Mouse (Mus musculus): Measurements from ENCODE around the gene Phex.

Gene Phex

GRCm38 (mm10) chrX:157355521-157355920 lies 59.6 kb downstream of the Phex start:
- Histone ChIP-seq H3K27me3 (ENCODE audit: control insufficient read depth, insufficient read depth, low read length, poor library complexity, severe bottlenecking) (no peaks in the 10 kb centered on the region), H3K36me3 (ENCODE audit: control insufficient read depth, insufficient read depth, low read length, poor library complexity, severe bottlenecking) (no peaks in the 10 kb centered on the region)
- no peak for DNase-seq (ENCODE audit: low read depth, low spot score)

GRCm38 (mm10) chrX:157346201-157346600 lies 68.9 kb downstream of the Phex start:
- no peak for DNase-seq (ENCODE audit: low read depth, low spot score)
- Histone ChIP-seq H3K36me3 (ENCODE audit: control insufficient read depth, insufficient read depth, low read length, poor library complexity, severe bottlenecking) (no peaks in the 10 kb centered on the region), H3K27me3 (ENCODE audit: control insufficient read depth, insufficient read depth, low read length, poor library complexity, severe bottlenecking) (no peaks in the 10 kb centered on the region)

GRCm38 (mm10) chrX:157334726-157335125 lies 80.4 kb downstream of the Phex start:
- Histone ChIP-seq H3K36me3 (ENCODE audit: control insufficient read depth, insufficient read depth, low read length, poor library complexity, severe bottlenecking) (no peaks in the 10 kb centered on the region), H3K27me3 (ENCODE audit: control insufficient read depth, insufficient read depth, low read length, poor library complexity, severe bottlenecking) (no peaks in the 10 kb centered on the region)
- no peak for DNase-seq (ENCODE audit: low read depth, low spot score)

- no peaks in the 10 kb centered on the region for H3K36me3 ChIP-seq (ENCODE audit: control insufficient read depth, insufficient read depth, low read length, poor library complexity, severe bottlenecking)
- DNase-seq (ENCODE audit: low read depth, low spot score) = no peak
- no peaks in the 10 kb centered on the region for H3K27me3 ChIP-seq (ENCODE audit: control insufficient read depth, insufficient read depth, low read length, poor library complexity, severe bottlenecking)
Observed at GRCm38 (mm10) chrX:157329821-157330220, 85.3 kb downstream of the Phex start.

GRCm38 (mm10) chrX:157328396-157328795 lies 86.7 kb downstream of the Phex start:
- no peaks in the 10 kb centered on the region for H3K36me3 ChIP-seq (ENCODE audit: control insufficient read depth, insufficient read depth, low read length, poor library complexity, severe bottlenecking)
- H3K27me3 ChIP-seq (ENCODE audit: control insufficient read depth, insufficient read depth, low read length, poor library complexity, severe bottlenecking) = no peaks in the 10 kb centered on the region
- no peak for DNase-seq (ENCODE audit: low read depth, low spot score)

GRCm38 (mm10) chrX:157327756-157328155 lies 87.4 kb downstream of the Phex start:
- H3K36me3 ChIP-seq (ENCODE audit: control insufficient read depth, insufficient read depth, low read length, poor library complexity, severe bottlenecking) = no peaks in the 10 kb centered on the region

GRCm38 (mm10) chrX:157324396-157324795 lies 90.7 kb downstream of the Phex start:
- Histone ChIP-seq H3K36me3 (ENCODE audit: control insufficient read depth, insufficient read depth, low read length, poor library complexity, severe bottlenecking) (no peaks in the 10 kb centered on the region), H3K27me3 (ENCODE audit: control insufficient read depth, insufficient read depth, low read length, poor library complexity, severe bottlenecking) (no peaks in the 10 kb centered on the region)
- no peak for DNase-seq (ENCODE audit: low read depth, low spot score)

More at GRCm38 (mm10) chrX:157327756-157328155, 87.4 kb downstream of the Phex start:
- DNase-seq (ENCODE audit: low read depth, low spot score) = no peak
- no peaks in the 10 kb centered on the region for H3K27me3 ChIP-seq (ENCODE audit: control insufficient read depth, insufficient read depth, low read length, poor library complexity, severe bottlenecking)

GRCm38 (mm10) chrX:157310331-157310730 lies 104.8 kb downstream of the Phex start:
- DNase-seq (ENCODE audit: low read depth, low spot score) = no peak
- H3K36me3 ChIP-seq (ENCODE audit: control insufficient read depth, insufficient read depth, low read length, poor library complexity, severe bottlenecking) = no peaks in the 10 kb centered on the region
- H3K27me3 ChIP-seq (ENCODE audit: control insufficient read depth, insufficient read depth, low read length, poor library complexity, severe bottlenecking) = no peaks in the 10 kb centered on the region

- no peak for DNase-seq (ENCODE audit: low read depth, low spot score)
- H3K27me3 ChIP-seq (ENCODE audit: control insufficient read depth, insufficient read depth, low read length, poor library complexity, severe bottlenecking) = no peaks in the 10 kb centered on the region
- H3K36me3 ChIP-seq (ENCODE audit: control insufficient read depth, insufficient read depth, low read length, poor library complexity, severe bottlenecking) = no peaks in the 10 kb centered on the region
Observed at GRCm38 (mm10) chrX:157308171-157308570, 106.9 kb downstream of the Phex start.

- Histone ChIP-seq H3K27me3 (ENCODE audit: control insufficient read depth, insufficient read depth, low read length, poor library complexity, severe bottlenecking) (no peaks in the 10 kb centered on the region), H3K36me3 (ENCODE audit: control insufficient read depth, insufficient read depth, low read length, poor library complexity, severe bottlenecking) (no peaks in the 10 kb centered on the region)
- DNase-seq (ENCODE audit: low read depth, low spot score) = peak; percentile 3
Observed at GRCm38 (mm10) chrX:157307411-157307810, 107.7 kb downstream of the Phex start.

GRCm38 (mm10) chrX:157306796-157307405 lies 108.2 kb downstream of the Phex start:
- Histone ChIP-seq H3K36me3 (ENCODE audit: control insufficient read depth, insufficient read depth, low read length, poor library complexity, severe bottlenecking) (no peaks in the 10 kb centered on the region), H3K27me3 (ENCODE audit: control insufficient read depth, insufficient read depth, low read length, poor library complexity, severe bottlenecking) (no peaks in the 10 kb centered on the region)
- DNase-seq (ENCODE audit: low read depth, low spot score) = no peak

GRCm38 (mm10) chrX:157305852-157306232 lies 109.3 kb downstream of the Phex start:
- no peak for DNase-seq (ENCODE audit: low read depth, low spot score)
- Histone ChIP-seq H3K36me3 (ENCODE audit: control insufficient read depth, insufficient read depth, low read length, poor library complexity, severe bottlenecking) (no peaks in the 10 kb centered on the region), H3K27me3 (ENCODE audit: control insufficient read depth, insufficient read depth, low read length, poor library complexity, severe bottlenecking) (no peaks in the 10 kb centered on the region)

GRCm38 (mm10) chrX:157305193-157305851 lies 109.8 kb downstream of the Phex start:
- Histone ChIP-seq H3K36me3 (ENCODE audit: control insufficient read depth, insufficient read depth, low read length, poor library complexity, severe bottlenecking) (no peaks in the 10 kb centered on the region), H3K27me3 (ENCODE audit: control insufficient read depth, insufficient read depth, low read length, poor library complexity, severe bottlenecking) (no peaks in the 10 kb centered on the region)
- DNase-seq (ENCODE audit: low read depth, low spot score) = no peak

GRCm38 (mm10) chrX:157292411-157292810 lies 122.7 kb downstream of the Phex start:
- H3K36me3 ChIP-seq (ENCODE audit: control insufficient read depth, insufficient read depth, low read length, poor library complexity, severe bottlenecking) = no peaks in the 10 kb centered on the region
- no peaks in the 10 kb centered on the region for H3K27me3 ChIP-seq (ENCODE audit: control insufficient read depth, insufficient read depth, low read length, poor library complexity, severe bottlenecking)
- no peak for DNase-seq (ENCODE audit: low read depth, low spot score)

GRCm38 (mm10) chrX:157276581-157276980 lies 138.5 kb downstream of the Phex start:
- no peak for DNase-seq (ENCODE audit: low read depth, low spot score)
- Histone ChIP-seq H3K27me3 (ENCODE audit: control insufficient read depth, insufficient read depth, low read length, poor library complexity, severe bottlenecking) (no peaks in the 10 kb centered on the region), H3K36me3 (ENCODE audit: control insufficient read depth, insufficient read depth, low read length, poor library complexity, severe bottlenecking) (no peaks in the 10 kb centered on the region)

GRCm38 (mm10) chrX:157273291-157273690 lies 141.8 kb downstream of the Phex start:
- Histone ChIP-seq H3K27me3 (ENCODE audit: control insufficient read depth, insufficient read depth, low read length, poor library complexity, severe bottlenecking) (no peaks in the 10 kb centered on the region), H3K36me3 (ENCODE audit: control insufficient read depth, insufficient read depth, low read length, poor library complexity, severe bottlenecking) (no peaks in the 10 kb centered on the region)
- no peak for DNase-seq (ENCODE audit: low read depth, low spot score)

Data from splenic B cell, adult 2 months (primary cell).